Mouse (Mus musculus) liver, adult 2 months (tissue): ENCODE measurements around the gene Col4a1.

Experiments used
- CTCF ChIP-seq: fragments of 200-500 bp; IDR thresholded peaks from 2 replicates; pipeline ENCODE4 v1.5.1; 2011; ENCODE audit warnings: low read depth, low read length, control low read depth
- POLR2A ChIP-seq: fragments of 200-500 bp; IDR thresholded peaks from 2 replicates; pipeline ENCODE4 v1.6.1; 2011; ENCODE audit warnings: low read length, control low read depth; ENCODE audit not compliant: insufficient read depth; ENCODE audit errors: extremely low read depth

DNA sequence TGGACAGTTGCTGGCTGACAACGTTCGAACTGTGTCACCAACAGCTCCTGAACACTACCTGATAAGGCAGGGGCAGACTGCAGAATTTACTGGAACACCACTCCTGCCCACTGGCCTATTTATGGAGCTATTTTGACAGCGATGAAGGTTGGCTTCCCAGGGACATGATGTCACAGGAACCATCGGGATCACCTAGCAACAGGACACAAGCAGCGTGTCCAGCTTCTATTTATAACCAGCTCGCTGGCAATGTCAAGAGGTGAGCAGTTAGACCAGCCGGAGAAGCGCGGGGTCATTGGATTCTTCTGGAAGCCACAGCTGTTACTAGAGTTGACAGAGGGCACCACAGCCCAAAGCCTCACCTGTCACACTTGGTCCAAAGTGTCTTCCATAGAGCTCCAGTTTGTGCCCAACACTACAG, 129.0 kb downstream of the Col4a1 start:
- TF ChIP-seq CTCF (no peak), POLR2A (no peak)
